Mouse (Mus musculus): Measurements from ENCODE around the gene Porcn.

DNA sequence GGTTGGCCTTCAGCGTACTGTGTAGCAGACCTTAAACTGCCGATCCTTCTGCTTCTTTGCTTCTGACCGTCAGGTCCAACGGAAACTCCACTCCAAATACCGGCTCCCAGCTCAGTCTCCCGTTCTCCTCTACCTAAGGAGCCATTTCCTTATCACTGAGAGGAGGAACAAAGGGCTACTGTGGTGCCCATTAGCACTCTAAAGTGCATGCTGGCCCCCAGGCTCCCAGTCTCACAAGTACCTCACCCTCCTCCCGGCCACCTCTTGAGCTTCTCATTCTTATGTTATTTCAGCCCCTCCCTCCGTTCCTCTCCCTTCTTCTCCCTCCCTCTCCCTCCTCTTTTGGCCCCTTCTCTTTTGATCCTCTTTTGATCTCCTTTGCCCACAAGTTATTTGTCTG lies 13.3 kb upstream of the Porcn start:
- TF ChIP-seq MYOG (IDR thresholded peaks at IDR 0.05; ENCODE audit: control insufficient read depth in 1 of 3, insufficient read depth in 1 of 3, insufficient read length in 2 of 3, low read depth in 2 of 3) (no peak), E2F4 (IDR thresholded peaks at IDR 0.05; ENCODE audit: insufficient read depth) (no peak), MAX (IDR thresholded peaks at IDR 0.05; ENCODE audit: low read depth) (no peak), POLR2A (IDR thresholded peaks at IDR 0.05; ENCODE audit: insufficient read length, low read depth) (no peak), USF1 (IDR thresholded peaks at IDR 0.05; ENCODE audit: low read depth) (no peak), TCF12 (IDR thresholded peaks at IDR 0.05; ENCODE audit: insufficient read depth, poor library complexity, severe bottlenecking) (no peak), TCF3 (IDR thresholded peaks at IDR 0.05; ENCODE audit: insufficient read length, low read depth) (no peak), CEBPB (IDR thresholded peaks at IDR 0.05; ENCODE audit: insufficient read depth, poor library complexity, severe bottlenecking) (no peak), SRF (IDR thresholded peaks at IDR 0.05; ENCODE audit: control insufficient read depth, insufficient read length, low read depth) (no peak)

All from myocyte (in vitro differentiated cells).